Mouse (Mus musculus): ENCODE results near the gene Ddit4. TPM values are rescaled to one million over a fixed set of nuclear protein-coding genes. Genes with fewer than 3 reads are reported as not detected.

The Ddit4 gene
- total and polyA plus RNA-seq, 2 experiments from 2014 or later: 17.0 to 30.3 TPM

- peak overlapping the region; percentile 22; the same call in 1 of the 2 replicates for H3K9ac ChIP-seq (replicated peaks; ENCODE audit: low read depth, low read length)
- peaks cover 82% of the 10 kb centered on the region for H3K4me1 ChIP-seq (ENCODE audit: control insufficient read depth, insufficient read depth)
- 82% methylated on average over 5 of the region's 5 CpGs for WGBS
- TF ChIP-seq CTCF (IDR thresholded peaks at IDR 0.05; ENCODE audit: low read depth) (no peak), EP300 (IDR thresholded peaks at IDR 0.05; ENCODE audit: low read depth) (no peak)
- H3K27me3 ChIP-seq (ENCODE audit: control insufficient read depth, insufficient read depth, low read length): no peaks in the 10 kb centered on the region
- DNase-seq (ENCODE audit: low spot score) (no peak), ATAC-seq (ENCODE audit: insufficient read depth, low read depth) (no peak)
- H3K4me2 ChIP-seq (ENCODE audit: low read depth, low read length): no peak overlapping the region
- no peak overlapping the region for H3K4me3 ChIP-seq (ENCODE audit: low read depth, low read length)
- H3K9me3 ChIP-seq (replicated peaks; ENCODE audit: control insufficient read depth, low read length): no peaks in the 10 kb centered on the region
- no peaks in the 10 kb centered on the region for H3K36me3 ChIP-seq (replicated peaks; ENCODE audit: control insufficient read depth, insufficient read depth, low read length)
- H3K27ac ChIP-seq (ENCODE audit: low read depth): peak overlapping the region; percentile 84
Observed at GRCm38 (mm10) chr10:59977715-59978343, 26.2 kb upstream of the Ddit4 start.

- H3K4me2 ChIP-seq (ENCODE audit: low read depth, low read length): no peak overlapping the region
- peaks cover 82% of the 10 kb centered on the region for H3K4me1 ChIP-seq (ENCODE audit: control insufficient read depth, insufficient read depth)
- H3K4me3 ChIP-seq (ENCODE audit: low read depth, low read length): no peak overlapping the region
- WGBS: 69% methylated on average over 2 of the region's 4 CpGs
- no peak for TF ChIP-seq CTCF (IDR thresholded peaks at IDR 0.05; ENCODE audit: low read depth)
- TF ChIP-seq EP300 (IDR thresholded peaks at IDR 0.05; ENCODE audit: low read depth): no peak
- H3K27ac ChIP-seq (ENCODE audit: low read depth): no peak overlapping the region
- no peaks in the 10 kb centered on the region for H3K36me3 ChIP-seq (replicated peaks; ENCODE audit: control insufficient read depth, insufficient read depth, low read length)
- H3K9me3 ChIP-seq (replicated peaks; ENCODE audit: control insufficient read depth, low read length): no peaks in the 10 kb centered on the region
- no peak for DNase-seq (ENCODE audit: low spot score)
- H3K9ac ChIP-seq (replicated peaks; ENCODE audit: low read depth, low read length): no peak overlapping the region
- ATAC-seq (ENCODE audit: insufficient read depth, low read depth): no peak
- H3K27me3 ChIP-seq (ENCODE audit: control insufficient read depth, insufficient read depth, low read length): no peaks in the 10 kb centered on the region
Observed at GRCm38 (mm10) chr10:59977141-59977540, 25.5 kb upstream of the Ddit4 start.

- peak overlapping the region; percentile 15; the same call in 1 of the 2 replicates for H3K9ac ChIP-seq (replicated peaks; ENCODE audit: low read depth, low read length)
- no peak for TF ChIP-seq CTCF (IDR thresholded peaks at IDR 0.05; ENCODE audit: low read depth)
- TF ChIP-seq EP300 (IDR thresholded peaks at IDR 0.05; ENCODE audit: low read depth): no peak
Observed at GRCm38 (mm10) chr10:59974786-59975185, 23.2 kb upstream of the Ddit4 start.

GRCm38 (mm10) chr10:59974191-59974664, 22.6 kb upstream of the Ddit4 start:
- peak; percentile 71 for ATAC-seq (ENCODE audit: insufficient read depth, low read depth)
- DNase-seq (ENCODE audit: low spot score): peak; percentile 97
- Histone ChIP-seq H3K9me3 (replicated peaks; ENCODE audit: control insufficient read depth, low read length) (no peaks in the 10 kb centered on the region), H3K4me1 (ENCODE audit: control insufficient read depth, insufficient read depth) (peaks cover 77% of the 10 kb centered on the region), H3K36me3 (replicated peaks; ENCODE audit: control insufficient read depth, insufficient read depth, low read length) (no peaks in the 10 kb centered on the region), H3K27me3 (ENCODE audit: control insufficient read depth, insufficient read depth, low read length) (no peaks in the 10 kb centered on the region), H3K27ac (ENCODE audit: low read depth) (peak overlapping the region; percentile 89), H3K9ac (replicated peaks; ENCODE audit: low read depth, low read length) (peak overlapping the region; percentile 15; the same call in 1 of the 2 replicates), H3K4me2 (ENCODE audit: low read depth, low read length) (peak overlapping the region; percentile 3; the same call in 1 of the 2 replicates), H3K4me3 (ENCODE audit: low read depth, low read length) (no peak overlapping the region)
- 10% methylated on average over 6 of the region's 6 CpGs for WGBS
- TF ChIP-seq CTCF (IDR thresholded peaks at IDR 0.05; ENCODE audit: low read depth): no peak
- peak; percentile 100 for TF ChIP-seq EP300 (IDR thresholded peaks at IDR 0.05; ENCODE audit: low read depth)

More at GRCm38 (mm10) chr10:59974786-59975185, 23.2 kb upstream of the Ddit4 start:
- peak overlapping the region; percentile 89 for H3K27ac ChIP-seq (ENCODE audit: low read depth)
- peak; percentile 60 for DNase-seq (ENCODE audit: low spot score)
- H3K4me1 ChIP-seq (ENCODE audit: control insufficient read depth, insufficient read depth): peaks cover 78% of the 10 kb centered on the region
- no peaks in the 10 kb centered on the region for H3K9me3 ChIP-seq (replicated peaks; ENCODE audit: control insufficient read depth, low read length)
- no peaks in the 10 kb centered on the region for H3K27me3 ChIP-seq (ENCODE audit: control insufficient read depth, insufficient read depth, low read length)
- no peak overlapping the region for H3K4me3 ChIP-seq (ENCODE audit: low read depth, low read length)
- 50% methylated on average over 3 of the region's 3 CpGs for WGBS
- no peaks in the 10 kb centered on the region for H3K36me3 ChIP-seq (replicated peaks; ENCODE audit: control insufficient read depth, insufficient read depth, low read length)
- ATAC-seq (ENCODE audit: insufficient read depth, low read depth): no peak
- H3K4me2 ChIP-seq (ENCODE audit: low read depth, low read length): no peak overlapping the region

GRCm38 (mm10) chr10:59973400-59973799, 21.8 kb upstream of the Ddit4 start:
- DNase-seq (ENCODE audit: low spot score) (no peak), ATAC-seq (ENCODE audit: insufficient read depth, low read depth) (no peak)
- Histone ChIP-seq H3K27ac (ENCODE audit: low read depth) (peak overlapping the region; percentile 89), H3K27me3 (ENCODE audit: control insufficient read depth, insufficient read depth, low read length) (no peaks in the 10 kb centered on the region), H3K4me1 (ENCODE audit: control insufficient read depth, insufficient read depth) (peaks cover 69% of the 10 kb centered on the region), H3K4me3 (ENCODE audit: low read depth, low read length) (no peak overlapping the region), H3K9ac (replicated peaks; ENCODE audit: low read depth, low read length) (no peak overlapping the region; the same call in 1 of the 2 replicates), H3K4me2 (ENCODE audit: low read depth, low read length) (no peak overlapping the region), H3K36me3 (replicated peaks; ENCODE audit: control insufficient read depth, insufficient read depth, low read length) (no peaks in the 10 kb centered on the region), H3K9me3 (replicated peaks; ENCODE audit: control insufficient read depth, low read length) (no peaks in the 10 kb centered on the region)
- no peak for TF ChIP-seq EP300 (IDR thresholded peaks at IDR 0.05; ENCODE audit: low read depth)
- no peak for TF ChIP-seq CTCF (IDR thresholded peaks at IDR 0.05; ENCODE audit: low read depth)
- WGBS: 86% methylated on average over 4 of the region's 4 CpGs
